Mouse (Mus musculus) layer of hippocampus, adult 18-20 months (tissue): ENCODE data around the gene Gm17689. TPM values are rescaled to one million over a fixed set of nuclear protein-coding genes. Genes with fewer than 3 reads are reported as not detected.

Source experiments
- DNase-seq, 2 experiments: peaks; one replicate each; pipeline ENCODE4 v3.0.0; 2022; ENCODE audit warnings: low spot score in 2 of 2
- long read RNA-seq: library from polyadenylated mRNA; stranded (forward); transcript quantifications from one replicate; pipeline ENCODE4 v2.0.0, GENCODE M21; 2021
- total RNA-seq, 2 experiments: library from RNA; stranded (reverse); gene quantifications; 2 replicates each; pipeline ENCODE4 v1.2.3; 2021

The Gm17689 gene
- not detected for total RNA-seq
- long read RNA-seq: 0 reads

- DNase-seq: no peak
These were observed at the start of gene Gm17689 for GRCm38 (mm10) chr9:36582535-36582934. Gene Gm17689 (minus strand): TSS chr9:36582635.

GRCm38 (mm10) chr9:36541863-36542262 lies 40.6 kb downstream of the Gm17689 start, which contains the start of gene Gm5615:
Gene Gm5615 (minus strand): TSS chr9:36541963.
- no peak for DNase-seq

Other genes starting within 250 kb of the Gm17689 start
- not detected for gene Gm7257, start 150.8 kb downstream of the Gm17689 start, total RNA-seq
- not detected for gene Gm9513, start 107.0 kb downstream of the Gm17689 start, total RNA-seq
- gene Gm5615, start 40.7 kb downstream of the Gm17689 start, total RNA-seq: not detected
- gene A630095E13Rik, start 60.7 kb upstream of the Gm17689 start, total RNA-seq: not detected
- gene Acrv1, start 110.6 kb upstream of the Gm17689 start, total RNA-seq: not detected
- gene Chek1, start 144.4 kb upstream of the Gm17689 start, total RNA-seq: 1 to 10 TPM; 2.3 to 2.9 TPM
- gene Stt3a, start 185.0 kb upstream of the Gm17689 start, total RNA-seq: 10 to 100 TPM; 60.6 to 68.5 TPM
- 100 to 1,000 TPM in 1 of 2 experiments, 10 to 100 TPM in 1; 96.1 to 105 TPM for gene Ei24, start 214.8 kb upstream of the Gm17689 start, total RNA-seq
- 100 to 1,000 TPM; 274 to 280 TPM for gene Fez1, start 239.2 kb upstream of the Gm17689 start, total RNA-seq